Mouse (Mus musculus) left cerebral cortex, postnatal 4 days (tissue): ENCODE measurements around the gene Wwc2. TPM values are rescaled to one million over a fixed set of nuclear protein-coding genes. Genes with fewer than 3 reads are reported as not detected.
A peak's percentile ranks its signal among the peaks of the same experiment; 100 is the strongest.

Source experiments
- DNase-seq: peaks from one replicate; pipeline ENCODE4 v3.0.0-alpha.2; 2022
- intact Hi-C: fragments of 180-260 bp; cut with DNase I; formaldehyde crosslinking; loops from one replicate; pipeline ENCODE4 v1.15.1; 2025
- total RNA-seq, 2 experiments: library from RNA; stranded (reverse); gene quantifications; 2 replicates each; pipeline ENCODE4 v1.2.3; 2021

Gene Wwc2
- total RNA-seq, 2 experiments from 2014 or later = 23.3 to 23.7 TPM

- intact Hi-C loops = no loop called here
- no peak for DNase-seq
Observed at GRCm38 (mm10) chr8:47811221-47811620, 179.5 kb downstream of the Wwc2 start.

- intact Hi-C loops = no loop called here
- no peak for DNase-seq
Observed at GRCm38 (mm10) chr8:47810666-47811015, 180.1 kb downstream of the Wwc2 start.

- intact Hi-C loops = no loop called here
- DNase-seq = no peak
Observed at GRCm38 (mm10) chr8:47809970-47810665, 180.6 kb downstream of the Wwc2 start.

- intact Hi-C loops = no loop called here
- DNase-seq = no peak
Observed at GRCm38 (mm10) chr8:47804262-47804661, 186.5 kb downstream of the Wwc2 start.

GRCm38 (mm10) chr8:47802349-47802748, 188.4 kb downstream of the Wwc2 start:
- intact Hi-C loops = no loop called here
- no peak for DNase-seq

- intact Hi-C loops = no loop called here
- no peak for DNase-seq
Observed at GRCm38 (mm10) chr8:47799438-47799837, 191.3 kb downstream of the Wwc2 start.

- peak; percentile 33 for DNase-seq
- intact Hi-C loops = no loop called here
Observed at GRCm38 (mm10) chr8:47791986-47792385, 198.7 kb downstream of the Wwc2 start.

GRCm38 (mm10) chr8:47787705-47788104, 203.0 kb downstream of the Wwc2 start:
- intact Hi-C loops = no loop called here
- no peak for DNase-seq

GRCm38 (mm10) chr8:47786323-47786722, 204.4 kb downstream of the Wwc2 start:
- intact Hi-C loops = no loop called here
- DNase-seq = no peak

GRCm38 (mm10) chr8:47784436-47784835, 206.3 kb downstream of the Wwc2 start:
- DNase-seq = no peak
- intact Hi-C loops = no loop called here

GRCm38 (mm10) chr8:47783944-47784343, 206.8 kb downstream of the Wwc2 start:
- intact Hi-C loops = no loop called here
- DNase-seq = no peak

- intact Hi-C loops = no loop called here
- no peak for DNase-seq
Observed at GRCm38 (mm10) chr8:47783544-47783943, 207.2 kb downstream of the Wwc2 start.

GRCm38 (mm10) chr8:47781881-47782280, 208.8 kb downstream of the Wwc2 start:
- DNase-seq = no peak
- intact Hi-C loops = no loop called here

GRCm38 (mm10) chr8:47779589-47779988, 211.1 kb downstream of the Wwc2 start:
- intact Hi-C loops = no loop called here
- DNase-seq = no peak

GRCm38 (mm10) chr8:47777415-47777814, 213.3 kb downstream of the Wwc2 start:
- intact Hi-C loops = no loop called here
- no peak for DNase-seq

Other genes with a start within 250 kb of the Wwc2 start
- gene Cldn24, start 168.8 kb downstream of the Wwc2 start, total RNA-seq = not detected
- not detected for gene Cldn22, start 166.4 kb downstream of the Wwc2 start, total RNA-seq
- 10 to 100 TPM; 17.0 to 22.6 TPM for gene Dctd, start 108.2 kb upstream of the Wwc2 start, total RNA-seq